Mouse (Mus musculus): ENCODE results near the gene Vmn1r124. TPM values are rescaled to one million over a fixed set of nuclear protein-coding genes. Genes with fewer than 3 reads are reported as not detected.
"Not testable (repeated sequence)": the region's sequence is repeated elsewhere in the genome, so short reads cannot be mapped to it uniquely, and the experiment has no call there.

The Vmn1r124 gene
- total RNA-seq (2021) = not detected
- long read RNA-seq, experiment 1 = 0 reads
- long read RNA-seq, experiment 2 = 0 reads

GRCm38 (mm10) chr7:21260517-21260916 is at the start of gene Vmn1r124:
TSS of gene Vmn1r124 (minus strand) at chr7:21260617.
- DNase-seq = not testable (repeated sequence)

- DNase-seq = not testable (repeated sequence)
Measured at GRCm38 (mm10) chr7:21301367-21301766, 41.0 kb upstream of the Vmn1r124 start, which contains the start of gene Vmn1r126. TSS of gene Vmn1r126 (minus strand) at chr7:21301467.

GRCm38 (mm10) chr7:21271879-21272278 is 11.5 kb upstream of the Vmn1r124 start, which contains the start of gene Vmn1r125:
TSS of gene Vmn1r125 (plus strand) at chr7:21272179.
- DNase-seq = not testable (repeated sequence)

Other genes starting within 250 kb of the Vmn1r124 start
- not detected for gene Vmn1r119, start 248.2 kb downstream of the Vmn1r124 start, total RNA-seq (2021)
- not detected for gene Vmn1r120, start 206.8 kb downstream of the Vmn1r124 start, total RNA-seq (2021)
- gene Vmn1r121, start 162.1 kb downstream of the Vmn1r124 start, total RNA-seq (2021) = not detected
- gene Vmn1r122, start 126.5 kb downstream of the Vmn1r124 start, total RNA-seq (2021) = not detected
- gene Vmn1r123, start 98.4 kb downstream of the Vmn1r124 start, total RNA-seq (2021) = not detected
- not detected for gene Gm5157, start 70.2 kb downstream of the Vmn1r124 start, total RNA-seq (2021)
- gene Vmn1r125, start 11.6 kb upstream of the Vmn1r124 start, total RNA-seq (2021) = not detected
- gene Vmn1r126, start 40.9 kb upstream of the Vmn1r124 start, total RNA-seq (2021) = not detected
- not detected for gene Vmn1r127, start 59.2 kb upstream of the Vmn1r124 start, total RNA-seq (2021)
- not detected for gene Vmn1r128, start 88.8 kb upstream of the Vmn1r124 start, total RNA-seq (2021)
- not detected for gene Vmn1r129, start 100.7 kb upstream of the Vmn1r124 start, total RNA-seq (2021)
- not detected for gene Gm6882, start 172.1 kb upstream of the Vmn1r124 start, total RNA-seq (2021)